Mouse (Mus musculus) embryo, embryonic 9.5 days (tissue): Measurements from ENCODE around the gene Zmiz1.

Source experiments
- DNase-seq: peaks from one replicate; pipeline ENCODE4 v3.0.0-alpha.2; 2017; ENCODE audit errors: extremely low spot score

Gene Zmiz1

GRCm38 (mm10) chr14:25512803-25513202 lies 53.8 kb downstream of the Zmiz1 start:
- DNase-seq: no peak

DNA sequence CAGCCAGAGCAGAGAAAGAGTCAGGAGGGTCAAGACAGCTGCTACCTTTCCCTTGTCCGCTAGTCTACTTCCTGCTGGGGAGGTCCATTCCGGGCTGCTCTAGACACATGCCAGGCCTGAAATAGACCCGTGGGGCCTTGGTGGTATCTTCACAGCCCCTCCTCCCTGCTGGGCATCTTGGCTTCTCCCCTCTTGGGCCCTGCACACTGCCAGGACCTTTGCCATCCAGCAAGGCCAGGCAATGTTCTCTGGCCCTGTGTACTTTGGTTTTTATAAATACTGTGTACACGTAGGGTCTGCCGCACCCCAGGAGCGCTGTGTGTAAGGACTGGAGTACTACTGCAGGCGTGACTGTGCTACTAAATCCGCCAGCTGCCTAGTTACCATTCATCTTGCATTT lies 54.5 kb downstream of the Zmiz1 start:
- DNase-seq: no peak

DNA sequence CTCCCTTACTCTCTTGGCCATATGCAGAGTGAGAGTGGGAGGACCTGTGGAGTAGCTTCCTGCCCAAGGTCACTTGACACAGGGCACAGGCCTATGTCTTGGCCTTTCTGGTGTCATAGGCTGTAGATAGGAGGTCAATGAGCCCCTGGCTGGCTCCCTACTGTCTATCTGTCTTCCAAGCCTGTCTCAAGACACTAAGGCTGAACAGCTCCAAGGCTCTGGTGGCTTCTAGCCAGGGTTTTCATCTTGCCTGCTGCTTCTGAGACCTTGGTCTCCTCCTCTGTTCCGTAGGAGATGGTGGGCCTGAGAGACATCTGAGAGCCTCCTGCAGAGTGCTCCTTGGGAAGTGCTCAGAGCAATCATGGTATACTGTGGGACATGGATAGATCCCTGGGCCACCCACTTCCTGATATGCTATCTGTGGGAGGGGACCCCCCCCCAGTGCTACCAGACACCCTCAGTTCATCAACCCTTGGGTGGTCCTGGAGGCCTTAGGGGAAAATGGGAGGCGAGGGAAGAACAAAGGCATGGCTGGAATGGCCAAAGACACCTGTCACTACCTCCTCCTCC lies 56.0 kb downstream of the Zmiz1 start:
- no peak for DNase-seq

DNA sequence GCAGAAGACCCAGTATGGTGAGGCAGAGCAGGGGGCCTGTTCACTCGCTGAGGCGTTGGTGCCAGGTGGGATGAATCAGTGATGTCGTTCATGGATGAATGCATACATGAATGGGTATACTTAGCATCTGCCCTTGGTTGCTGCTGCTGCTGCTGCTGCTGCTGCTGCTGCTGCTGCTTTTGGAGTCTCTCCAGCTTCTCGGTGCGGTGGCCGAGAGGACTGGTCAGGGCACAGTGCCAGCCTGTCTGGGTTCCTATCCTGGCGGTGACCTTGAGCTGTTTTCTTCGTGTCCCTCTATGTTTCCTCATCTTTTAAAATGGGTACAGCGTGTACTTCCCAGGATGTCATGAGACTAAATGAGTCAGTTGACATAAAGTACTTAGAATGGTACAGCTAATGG lies 56.9 kb downstream of the Zmiz1 start:
- no peak for DNase-seq

GRCm38 (mm10) chr14:25516640-25517591 lies 57.9 kb downstream of the Zmiz1 start:
- DNase-seq: no peak

DNA sequence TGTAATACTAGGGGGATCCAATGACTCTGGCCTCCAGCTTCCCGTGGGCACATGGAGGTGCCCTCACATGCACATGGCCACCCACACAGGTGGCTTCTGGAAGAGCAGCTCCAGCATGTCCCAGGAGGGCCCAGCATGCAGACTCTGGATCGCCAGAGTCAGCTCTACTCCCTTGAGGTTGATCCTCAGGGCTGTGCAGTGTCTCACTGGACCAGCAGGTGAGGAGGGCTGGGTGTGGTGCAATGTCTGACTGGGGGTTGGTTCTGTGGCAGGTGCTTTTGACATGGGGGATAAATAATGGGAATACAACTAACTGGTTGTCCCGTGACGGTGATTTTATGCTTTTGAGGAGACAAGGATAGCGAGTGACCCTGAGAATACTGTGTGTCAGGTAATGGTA lies 59.7 kb downstream of the Zmiz1 start:
- no peak for DNase-seq

- DNase-seq: no peak
These were observed 60.7 kb downstream of the Zmiz1 start for GRCm38 (mm10) chr14:25519656-25520055.

DNA sequence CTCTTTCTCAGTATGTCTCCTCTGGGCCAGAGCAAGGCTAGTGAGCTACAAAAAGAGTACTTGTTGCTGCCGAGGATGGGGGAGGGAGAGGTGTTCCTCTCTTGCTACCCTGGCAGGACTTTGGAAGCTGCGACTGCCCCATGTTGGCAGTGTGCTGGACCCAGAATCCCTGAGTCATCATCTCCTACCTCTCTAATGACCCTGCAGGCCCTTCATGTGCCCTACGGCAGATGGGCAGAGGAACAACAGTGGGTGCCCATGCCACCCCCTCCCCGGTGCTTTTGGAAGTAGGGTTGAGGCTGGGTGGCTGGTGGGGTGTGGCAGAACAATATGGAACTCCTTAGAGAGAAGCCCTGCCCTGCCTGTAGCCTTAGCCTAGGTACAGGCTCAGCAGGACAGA lies 61.6 kb downstream of the Zmiz1 start:
- DNase-seq: no peak

- DNase-seq: no peak
These were observed 62.0 kb downstream of the Zmiz1 start for GRCm38 (mm10) chr14:25520991-25521390.

DNA sequence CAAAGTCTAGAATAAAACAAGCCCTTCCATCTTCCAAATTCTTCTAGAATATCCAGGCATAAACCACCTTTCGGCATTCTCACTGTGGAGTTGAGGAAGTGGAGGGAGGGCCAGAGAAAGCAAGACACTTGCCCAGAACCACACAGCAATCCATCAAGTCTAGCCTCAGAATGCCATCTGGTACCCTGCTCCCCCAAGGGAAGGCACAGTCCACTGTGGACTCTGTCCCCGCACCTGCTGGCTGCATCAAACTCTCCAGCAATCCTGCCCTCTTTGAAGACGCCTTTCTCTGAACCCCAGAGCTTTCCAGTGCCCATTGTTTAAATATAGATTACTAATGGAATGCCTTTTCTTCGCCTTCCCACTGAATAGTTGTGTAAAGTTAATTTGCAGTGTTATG lies 62.5 kb downstream of the Zmiz1 start:
- no peak for DNase-seq

- DNase-seq: no peak
These were observed 63.4 kb downstream of the Zmiz1 start for GRCm38 (mm10) chr14:25522415-25522814.

DNA sequence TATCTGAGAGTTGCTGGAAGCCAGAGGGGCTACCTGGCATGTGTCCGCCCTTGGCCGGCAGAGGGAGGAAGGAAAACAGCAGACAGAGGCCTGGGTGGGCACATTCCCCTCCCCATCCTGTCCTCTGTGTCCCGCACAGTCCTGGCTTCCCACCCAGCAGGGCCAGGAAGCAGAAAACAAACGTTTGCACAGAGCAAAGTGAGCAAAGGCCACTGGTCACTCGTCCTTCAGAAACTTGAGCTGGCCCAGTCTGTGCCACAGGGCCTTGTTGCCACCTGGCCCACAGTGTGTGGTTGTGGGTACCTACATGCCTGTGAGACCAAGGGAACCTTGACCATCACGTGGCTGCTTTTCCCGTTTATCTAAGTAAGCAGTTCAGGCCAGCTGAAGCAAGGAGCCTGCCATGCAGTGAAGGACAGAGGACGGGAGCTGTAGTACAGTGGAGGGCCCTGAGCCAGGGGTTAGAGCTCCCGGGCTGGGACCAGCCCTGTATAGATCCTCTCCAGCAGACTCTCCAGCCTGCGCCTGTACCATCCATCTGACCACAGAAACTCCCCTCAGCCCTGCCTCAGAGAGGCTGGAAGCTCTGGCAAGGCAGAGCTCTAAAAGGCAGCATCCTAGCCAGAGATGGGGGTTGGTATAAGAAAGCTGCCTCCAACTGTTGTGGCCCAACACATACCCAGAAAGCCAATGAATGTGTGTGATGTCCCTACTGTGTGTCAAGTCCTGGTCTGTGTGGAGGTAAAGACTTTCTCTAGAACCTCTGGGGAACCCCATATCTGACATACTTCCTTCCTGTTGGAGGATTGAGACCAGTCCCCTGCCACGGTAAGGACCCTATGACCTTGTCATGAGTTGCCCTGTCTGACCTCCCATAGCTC lies 64.5 kb downstream of the Zmiz1 start:
- DNase-seq: no peak

DNA sequence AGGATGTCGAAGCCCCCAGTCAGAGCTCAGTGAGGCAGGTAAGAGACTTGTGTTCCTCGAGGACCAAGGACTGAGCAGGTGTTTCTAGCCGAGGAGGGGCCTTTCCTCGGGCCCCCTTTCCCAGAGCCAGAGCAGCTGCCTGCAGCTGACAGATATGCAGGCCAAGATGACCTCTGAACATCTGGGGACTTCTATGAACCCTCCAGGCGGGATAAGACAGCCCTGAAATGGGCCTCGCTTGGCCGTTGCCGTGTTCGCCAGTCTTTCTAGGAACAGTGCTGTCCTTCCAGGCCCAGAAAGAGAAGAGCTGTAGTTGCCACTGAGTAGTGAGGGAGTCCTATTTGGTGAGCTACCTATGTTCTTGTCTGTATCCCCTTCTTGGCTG lies 65.1 kb downstream of the Zmiz1 start:
- no peak for DNase-seq

- no peak for DNase-seq
These were observed 65.9 kb downstream of the Zmiz1 start for GRCm38 (mm10) chr14:25524884-25525283.

DNA sequence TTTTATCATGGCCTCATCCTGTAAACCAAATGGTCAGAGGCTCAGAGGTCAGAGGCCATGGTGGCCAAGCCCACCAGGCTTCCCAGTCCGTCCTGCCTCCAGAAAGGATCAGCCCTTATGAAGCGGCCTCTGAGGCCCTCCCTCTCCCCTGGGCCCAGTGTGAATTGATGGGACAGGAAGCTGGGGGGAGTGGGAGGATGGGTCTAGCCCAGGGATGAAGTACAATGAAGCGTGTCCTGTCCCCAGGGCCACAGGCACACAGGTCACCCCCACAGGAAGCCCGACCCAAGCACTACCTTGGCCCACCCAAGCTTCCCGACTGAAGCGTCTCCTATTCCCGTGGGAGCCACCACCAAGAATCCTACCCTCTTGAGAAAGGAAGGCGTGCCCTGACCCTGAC lies 66.7 kb downstream of the Zmiz1 start:
- no peak for DNase-seq

GRCm38 (mm10) chr14:25526872-25527271 lies 67.9 kb downstream of the Zmiz1 start:
- no peak for DNase-seq

DNA sequence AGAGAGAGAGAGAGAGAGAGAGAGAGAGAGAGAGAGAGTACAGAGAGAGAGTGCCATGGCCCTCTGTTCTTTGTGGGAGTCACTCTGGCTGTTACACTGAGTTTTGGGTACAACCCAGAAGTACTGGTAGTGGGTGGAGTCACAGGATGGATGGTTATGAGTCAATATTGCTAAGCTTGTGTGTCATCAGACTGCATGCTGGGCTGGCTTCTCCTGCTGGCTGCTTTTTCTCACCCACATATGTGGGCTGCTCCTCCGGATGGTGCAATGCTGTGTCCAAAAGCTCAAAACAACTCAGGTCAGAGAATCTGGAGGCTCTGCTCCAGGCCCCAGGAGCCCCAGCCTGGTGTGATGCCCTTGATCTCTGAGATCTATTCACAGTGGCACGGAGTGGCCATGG lies 68.3 kb downstream of the Zmiz1 start:
- DNase-seq: no peak

DNA sequence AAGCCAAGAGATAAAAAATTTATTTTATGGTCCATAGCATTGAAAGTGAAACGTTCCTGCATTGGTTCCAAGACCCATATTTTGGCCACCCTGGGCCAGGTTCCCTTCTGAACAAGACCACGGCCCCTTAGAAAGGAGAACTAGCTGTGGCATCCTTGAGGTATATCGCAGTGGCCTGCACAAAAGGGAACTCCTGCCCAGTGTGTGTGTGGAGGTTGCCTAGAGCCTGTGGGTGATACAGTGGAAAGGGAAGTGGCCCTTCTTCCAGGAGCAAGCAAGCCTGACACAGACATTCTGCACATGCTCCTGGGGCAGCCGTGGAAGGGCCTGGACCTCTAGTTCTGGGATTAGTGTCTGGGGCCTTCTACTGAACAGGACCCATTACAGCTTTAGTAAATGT lies 71.4 kb downstream of the Zmiz1 start:
- DNase-seq: no peak

DNA sequence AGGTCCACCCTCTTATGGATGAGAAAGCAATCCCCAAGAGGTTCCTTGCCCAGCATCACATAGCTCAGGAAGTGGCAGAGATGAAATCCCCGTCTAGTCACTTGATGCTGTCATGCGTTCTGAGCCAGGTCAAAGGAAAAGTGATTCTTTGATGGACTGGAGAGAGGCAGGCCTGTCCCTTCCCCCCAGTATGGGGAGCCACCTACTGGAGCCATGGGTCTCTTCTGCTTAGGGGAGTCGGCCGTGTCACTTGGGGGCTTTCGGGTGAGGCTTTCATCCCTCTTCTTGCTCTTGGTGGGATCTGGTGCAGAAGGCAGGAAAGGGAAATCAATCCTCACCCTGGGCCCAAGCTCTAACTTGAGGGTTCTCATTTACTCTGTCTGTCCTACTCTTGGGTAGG lies 71.8 kb downstream of the Zmiz1 start:
- DNase-seq: no peak

GRCm38 (mm10) chr14:25533010-25533409 lies 74.0 kb downstream of the Zmiz1 start:
- DNase-seq: no peak

- DNase-seq: no peak
These were observed 74.8 kb downstream of the Zmiz1 start for GRCm38 (mm10) chr14:25533631-25534395.

- DNase-seq: no peak
These were observed 75.4 kb downstream of the Zmiz1 start for GRCm38 (mm10) chr14:25534396-25534769.
